Mouse (Mus musculus) brown adipose tissue, adult 24 weeks (tissue): Measurements from ENCODE around the gene Tmem189. TPM values are rescaled to one million over a fixed set of nuclear protein-coding genes. Genes with fewer than 3 reads are reported as not detected.
"Not testable (repeated sequence)": the region's sequence is repeated elsewhere in the genome, so short reads cannot be mapped to it uniquely, and the experiment has no call there.

Source experiments
- H3K27ac ChIP-seq: fragments of 200-500 bp; replicated peaks from 2 replicates; pipeline ENCODE4 v1.5.1; 2012; ENCODE audit warnings: low read depth, mild to moderate bottlenecking, low read length
- H3K4me1 ChIP-seq: fragments of 200-500 bp; 2 replicates; pipeline ENCODE4 v1.6.1; 2012; ENCODE audit warnings: low read length, mixed read lengths; ENCODE audit not compliant: control insufficient read depth, insufficient read depth, insufficient read length
- H3K4me3 ChIP-seq: fragments of 200-500 bp; 2 replicates; pipeline ENCODE4 v1.5.1; 2012; ENCODE audit warnings: low read depth, mild to moderate bottlenecking, low read length, moderate library complexity; ENCODE audit not compliant: insufficient read depth
- polyA plus RNA-seq: library from polyadenylated mRNA; stranded (reverse); fragments of >200 nt; gene quantifications from 2 replicates; pipeline ENCODE4 v1.2.4, GENCODE M21; 2012; ENCODE audit not compliant: missing spikeins, insufficient read depth, insufficient read length

Tmem189 gene
- polyA plus RNA-seq, 1 experiment, result 19.3 TPM

GRCm38 (mm10) chr2:167658712-167659111, 30.9 kb downstream of the Tmem189 start:
- Histone ChIP-seq H3K4me3 (peak overlapping the region; percentile 14; the same call in 1 of the 2 replicates), H3K27ac (no peak overlapping the region), H3K4me1 (peaks cover 22% of the 10 kb centered on the region)

- H3K27ac ChIP-seq, result 0 out of 2 replicates have a peak overlapping the region, but pooled peaks have one; percentile 3
- no peak overlapping the region for H3K4me3 ChIP-seq
These were observed 31.6 kb downstream of the Tmem189 start for GRCm38 (mm10) chr2:167657973-167658372.

DNA sequence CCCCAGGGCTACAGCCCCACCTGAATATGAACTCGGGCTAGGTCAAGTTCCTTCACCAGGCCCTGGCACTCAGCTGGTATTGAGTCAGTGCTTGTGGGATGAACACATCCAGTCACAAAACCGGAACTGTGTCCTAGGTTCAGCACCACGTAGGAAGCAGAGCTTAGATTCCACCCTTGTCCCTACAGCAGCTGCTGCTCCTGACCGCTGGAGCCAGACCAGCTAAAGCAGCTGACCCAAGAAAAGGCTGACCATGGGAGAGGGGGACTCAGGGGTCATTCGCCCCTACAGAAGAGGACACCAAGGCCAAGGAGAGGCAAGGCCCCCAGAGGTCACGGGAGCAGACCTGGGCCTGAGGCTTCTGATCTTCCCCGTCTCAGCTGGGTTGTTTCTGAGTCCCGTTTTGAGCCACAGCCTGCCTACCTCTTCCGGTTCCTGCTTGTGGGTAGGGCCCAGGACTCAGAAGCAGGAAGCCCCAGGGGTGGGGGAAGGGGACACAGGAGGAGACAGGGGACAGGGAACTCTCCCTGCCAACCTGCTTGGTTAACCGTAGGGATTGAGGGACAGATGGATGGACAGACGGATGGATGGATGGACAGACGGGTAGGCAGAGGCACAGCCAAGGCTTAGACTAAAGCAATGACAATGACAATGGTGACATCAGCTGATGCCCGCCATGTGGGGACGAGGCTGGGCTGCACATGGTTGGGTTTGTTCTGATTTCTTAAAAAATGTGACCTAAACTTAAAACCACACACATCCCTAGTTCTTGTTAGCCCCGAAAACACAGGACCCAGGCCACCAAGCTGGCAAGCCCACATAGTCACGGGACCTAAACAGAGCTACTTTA, 32.8 kb downstream of the Tmem189 start:
- Histone ChIP-seq H3K4me3 (peak overlapping the region; percentile 33), H3K27ac (peak overlapping the region; percentile 78), H3K4me1 (peaks cover 22% of the 10 kb centered on the region)

More at GRCm38 (mm10) chr2:167657973-167658372, 31.6 kb downstream of the Tmem189 start:
- H3K4me1 ChIP-seq, result peaks cover 22% of the 10 kb centered on the region

DNA sequence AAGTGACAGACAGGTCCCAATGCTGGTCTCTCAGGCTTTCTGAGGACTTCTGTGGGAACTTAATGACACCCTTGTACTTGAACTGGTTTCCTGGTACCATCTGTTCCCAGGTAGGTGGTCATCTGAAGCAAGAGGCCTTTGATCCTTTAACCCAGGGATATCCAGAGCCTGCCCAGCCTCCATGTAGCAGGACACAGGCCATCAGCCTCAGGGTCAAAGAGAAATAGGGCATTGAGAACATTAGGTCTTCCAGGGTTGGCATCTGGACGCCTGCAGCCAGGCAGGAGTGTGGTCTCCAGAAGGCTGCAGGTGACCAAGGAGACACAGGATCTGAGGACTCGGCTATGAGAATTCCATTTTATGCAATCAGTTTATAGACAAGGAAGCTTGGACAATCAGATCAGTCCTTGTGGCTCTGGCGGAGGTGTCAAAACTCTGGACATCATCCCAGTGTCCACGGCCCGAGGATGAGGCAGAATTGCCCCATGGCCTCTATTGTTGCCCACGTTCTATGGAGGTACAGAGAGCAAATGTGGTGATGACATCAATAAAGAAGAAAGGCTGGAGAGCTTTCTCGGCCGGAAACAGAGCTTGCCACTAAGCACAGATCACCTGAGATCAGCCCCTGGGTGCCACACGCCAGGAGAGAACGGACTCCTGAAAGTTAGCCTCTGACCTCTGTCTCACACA, 34.6 kb downstream of the Tmem189 start:
- H3K4me1 ChIP-seq, result peaks cover 21% of the 10 kb centered on the region
- H3K27ac ChIP-seq, result no peak overlapping the region
- H3K4me3 ChIP-seq, result no peak overlapping the region

GRCm38 (mm10) chr2:167652694-167653093, 36.9 kb downstream of the Tmem189 start:
- peaks cover 11% of the 10 kb centered on the region for H3K4me1 ChIP-seq
- no peak overlapping the region for H3K4me3 ChIP-seq
- H3K27ac ChIP-seq, result no peak overlapping the region

- no peak overlapping the region for H3K4me3 ChIP-seq
- peaks cover 4% of the 10 kb centered on the region; the same call in 1 of the 2 replicates for H3K4me1 ChIP-seq
- no peak overlapping the region for H3K27ac ChIP-seq
These were observed 38.0 kb downstream of the Tmem189 start for GRCm38 (mm10) chr2:167651622-167652021.

DNA sequence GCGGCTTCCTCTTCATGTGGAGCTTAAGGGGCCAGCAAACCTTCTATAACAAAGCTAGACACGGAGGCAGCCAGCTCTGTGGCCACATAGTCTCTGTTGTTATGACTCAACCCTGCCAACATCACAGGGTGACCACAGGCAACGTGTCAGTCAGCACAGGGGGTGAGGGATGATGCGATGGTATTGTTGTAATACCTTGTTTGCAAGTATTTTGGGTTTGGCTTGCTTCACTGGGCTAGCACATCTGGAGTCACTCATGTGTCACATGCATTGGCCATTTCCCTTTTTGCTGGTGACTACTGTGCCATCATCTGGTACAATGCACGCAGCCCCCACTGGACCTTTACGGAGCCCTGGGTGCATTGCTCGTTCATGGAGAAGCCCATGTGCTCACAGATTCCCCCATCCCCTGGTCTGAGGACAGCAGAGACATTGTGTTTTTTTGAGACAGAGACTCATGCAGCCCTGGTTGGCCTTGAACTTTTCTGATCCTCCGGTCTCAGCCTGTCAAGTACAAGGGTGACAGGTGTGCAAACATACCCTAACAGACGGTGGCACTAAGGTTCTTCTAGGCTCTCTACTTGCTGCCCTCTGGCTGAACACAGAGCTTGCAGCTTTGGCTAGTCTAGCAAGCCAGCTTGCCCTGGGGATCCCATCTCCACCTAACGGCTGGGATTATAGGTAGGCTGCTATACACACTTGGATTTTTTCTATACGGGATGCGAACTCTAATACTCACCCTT, 40.2 kb downstream of the Tmem189 start:
- Histone ChIP-seq H3K27ac (no peak overlapping the region), H3K4me1 (no peaks in the 10 kb centered on the region), H3K4me3 (no peak overlapping the region)

DNA sequence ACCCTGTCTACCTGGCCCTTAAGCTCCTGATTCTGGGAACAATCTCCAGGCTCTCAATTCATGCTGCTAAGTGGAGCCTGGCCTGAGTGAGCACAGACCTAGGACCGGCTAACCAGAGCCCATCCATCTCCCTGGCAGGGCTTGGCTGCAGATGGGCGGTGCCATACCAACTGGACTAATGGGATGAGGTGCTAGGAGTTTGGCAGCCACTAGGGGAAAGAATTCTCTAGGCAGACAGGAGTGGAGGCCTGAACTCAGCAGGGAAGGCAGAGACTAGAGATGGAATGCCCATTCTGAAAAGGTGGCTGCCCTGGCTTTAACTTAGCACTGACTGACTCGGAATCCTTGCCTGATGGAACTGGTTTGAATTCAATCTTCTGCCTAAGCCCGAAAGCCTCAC, 43.2 kb downstream of the Tmem189 start:
- Histone ChIP-seq H3K27ac (no peak overlapping the region), H3K4me1 (no peaks in the 10 kb centered on the region; the same call in 1 of the 2 replicates), H3K4me3 (no peak overlapping the region)

GRCm38 (mm10) chr2:167643356-167644052, 46.1 kb downstream of the Tmem189 start:
- H3K27ac ChIP-seq, H3K4me1 ChIP-seq, H3K4me3 ChIP-seq: not testable (repeated sequence)

DNA sequence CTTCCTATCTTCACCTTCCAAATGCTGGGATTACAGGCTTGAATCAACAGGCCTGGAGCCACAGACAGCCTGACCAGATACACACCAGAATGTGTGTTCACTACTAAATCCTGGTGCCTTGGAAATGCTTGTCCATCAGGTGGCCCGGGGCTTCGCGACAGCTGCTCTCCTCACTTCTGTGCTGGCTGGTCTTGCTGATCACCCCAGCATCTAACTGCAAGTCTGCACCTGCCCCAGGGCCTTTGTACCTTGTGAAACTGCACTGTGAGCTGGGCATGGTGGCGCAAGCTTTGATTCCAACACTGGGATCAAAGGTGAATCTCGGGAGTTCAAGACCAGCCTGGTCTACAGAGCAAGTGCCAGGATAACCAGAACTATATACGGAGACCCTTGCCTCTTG, 47.5 kb downstream of the Tmem189 start:
- Histone ChIP-seq H3K4me3 (no peak overlapping the region), H3K27ac (no peak overlapping the region), H3K4me1 (no peaks in the 10 kb centered on the region; the same call in 1 of the 2 replicates)

DNA sequence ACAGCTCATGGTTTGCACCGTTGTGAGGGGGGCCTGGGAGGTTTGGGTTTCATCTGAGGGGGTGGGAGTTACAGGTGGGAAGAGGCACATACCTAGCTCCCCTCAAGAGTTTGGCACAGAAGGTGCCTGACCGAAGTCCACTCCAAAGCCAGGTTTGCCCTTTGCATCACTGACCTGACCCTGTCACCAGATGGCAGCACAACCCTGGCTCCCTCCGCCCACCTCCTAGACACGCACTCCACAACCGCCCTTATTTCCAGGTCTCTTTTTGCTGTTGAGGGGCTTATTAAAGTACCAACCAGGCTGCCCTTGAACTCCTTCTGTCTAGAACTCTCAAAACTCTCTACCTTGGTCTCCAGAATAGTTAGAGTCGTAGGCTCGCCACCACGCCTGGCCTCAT, 48.3 kb downstream of the Tmem189 start:
- H3K4me1 ChIP-seq, result no peaks in the 10 kb centered on the region; the same call in 1 of the 2 replicates
- H3K4me3 ChIP-seq, result no peak overlapping the region
- H3K27ac ChIP-seq, result no peak overlapping the region

DNA sequence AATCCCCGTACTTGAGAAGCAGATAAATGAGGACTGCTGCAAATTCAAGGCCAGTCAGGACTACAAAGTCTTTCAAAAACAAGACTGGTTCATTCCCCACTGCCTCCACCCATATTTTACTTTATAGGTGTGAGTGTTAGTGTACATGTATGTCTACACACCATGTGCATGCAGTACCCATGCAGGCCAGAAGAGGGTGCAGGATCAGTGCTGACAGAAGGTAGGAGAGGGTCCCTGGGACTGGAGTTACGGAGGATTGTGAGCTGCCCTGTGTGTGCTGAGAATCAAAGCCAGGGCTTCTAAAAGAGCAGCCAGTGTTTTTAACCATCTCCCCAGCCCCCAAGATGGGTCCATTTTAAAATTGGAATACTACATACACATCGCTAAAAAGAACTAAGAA, 49.3 kb downstream of the Tmem189 start:
- no peak overlapping the region for H3K4me3 ChIP-seq
- H3K27ac ChIP-seq, result no peak overlapping the region
- no peaks in the 10 kb centered on the region; the same call in 1 of the 2 replicates for H3K4me1 ChIP-seq

GRCm38 (mm10) chr2:167634865-167635512, 54.6 kb downstream of the Tmem189 start:
- 0 out of 2 replicates have a peak overlapping the region, but pooled peaks have one; percentile 1 for H3K27ac ChIP-seq
- peak overlapping the region; percentile 17 for H3K4me3 ChIP-seq
- H3K4me1 ChIP-seq, result peaks cover 14% of the 10 kb centered on the region

DNA sequence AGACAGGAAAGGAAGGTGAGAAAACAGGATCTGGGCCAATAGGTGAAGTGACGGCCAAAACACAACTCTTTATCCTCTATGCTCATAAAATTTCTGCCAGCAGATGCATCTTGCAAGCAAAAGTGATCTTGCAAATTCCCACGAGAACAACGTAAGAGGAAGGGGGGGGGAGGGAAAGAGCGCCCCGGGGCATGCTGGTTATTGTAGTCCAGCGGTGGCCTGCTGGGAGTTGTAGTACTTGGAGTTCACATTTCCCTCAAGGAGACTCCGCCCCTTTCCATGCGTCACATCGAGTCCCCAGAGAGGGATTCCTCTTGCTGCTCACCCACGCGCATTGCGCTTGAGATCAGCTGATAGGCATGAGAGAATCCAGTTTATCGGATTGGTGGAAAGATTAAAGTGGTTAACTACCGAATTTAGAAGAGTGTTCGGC, 55.3 kb downstream of the Tmem189 start:
- peaks cover 18% of the 10 kb centered on the region for H3K4me1 ChIP-seq
- H3K4me3 ChIP-seq, result peak overlapping the region; percentile 45
- H3K27ac ChIP-seq, result peak overlapping the region; percentile 22; the same call in 1 of the 2 replicates
